Mouse (Mus musculus): ENCODE data around the gene Gm1113. TPM values are rescaled to one million over a fixed set of nuclear protein-coding genes. Genes with fewer than 3 reads are reported as not detected.

The Gm1113 gene
- polyA plus RNA-seq, 1 experiment = not detected

DNA sequence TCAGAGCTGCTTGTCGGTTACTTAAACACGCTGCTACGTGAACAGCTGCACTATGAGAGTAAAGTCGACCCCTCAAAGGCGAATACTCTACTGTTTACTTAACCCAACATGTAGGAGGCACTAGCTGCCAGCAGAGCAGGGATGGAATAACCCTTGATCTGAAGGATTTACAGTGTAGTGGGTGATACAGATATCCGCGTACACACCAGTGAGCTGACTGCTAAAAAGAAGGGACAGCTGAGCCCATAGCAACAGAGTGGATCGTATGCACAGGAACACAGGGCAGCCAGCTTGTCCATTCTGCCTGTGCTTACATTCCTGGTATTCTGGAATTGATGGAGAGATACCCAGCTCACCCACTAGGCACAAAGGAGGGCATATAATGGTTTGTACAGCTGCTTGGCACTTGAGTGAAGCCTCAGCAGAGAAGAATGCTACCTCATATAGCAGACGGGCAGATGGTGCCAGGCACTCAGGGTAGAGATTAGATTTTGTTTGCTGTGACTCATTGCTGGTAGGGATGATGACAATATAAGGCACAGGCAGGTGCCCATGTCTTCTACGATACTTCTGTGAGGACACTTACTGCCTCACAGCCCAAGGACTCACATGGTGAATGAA is 43.9 kb downstream of the Gm1113 start:
- Histone ChIP-seq H3K27ac (replicated peaks; ENCODE audit: low read depth, low read length) (no peak overlapping the region), H3K4me3 (ENCODE audit: insufficient read depth, low read depth, low read length) (no peak overlapping the region)

DNA sequence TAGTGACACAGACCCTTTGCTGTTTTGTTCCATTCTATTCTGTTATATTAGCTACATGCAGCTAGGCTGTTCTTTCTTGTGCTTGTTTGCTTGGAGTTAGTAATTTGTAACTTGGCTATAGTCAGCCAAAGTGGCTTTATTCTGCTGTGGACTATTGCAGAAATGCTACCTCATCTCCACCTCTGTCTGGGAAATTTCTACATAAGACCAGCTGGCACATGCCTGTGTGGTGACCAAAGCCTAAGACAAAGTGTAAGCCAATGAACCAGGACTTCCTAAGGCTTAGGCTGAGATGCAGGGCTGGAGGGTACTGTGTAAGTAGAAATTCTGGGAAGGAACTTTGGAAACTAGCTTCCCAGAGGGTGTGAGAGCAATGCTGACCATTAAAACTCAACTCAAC is 49.2 kb downstream of the Gm1113 start:
- H3K4me1 ChIP-seq (ENCODE audit: control insufficient read depth, insufficient read depth, insufficient read length, low read length) = no peaks in the 10 kb centered on the region
- H3K4me3 ChIP-seq (ENCODE audit: insufficient read depth, low read depth, low read length) = no peak overlapping the region
- no peak overlapping the region for H3K27ac ChIP-seq (replicated peaks; ENCODE audit: low read depth, low read length)

More for the DNA sequence above, 43.9 kb downstream of the Gm1113 start:
- H3K4me1 ChIP-seq (ENCODE audit: control insufficient read depth, insufficient read depth, insufficient read length, low read length) = no peaks in the 10 kb centered on the region

DNA sequence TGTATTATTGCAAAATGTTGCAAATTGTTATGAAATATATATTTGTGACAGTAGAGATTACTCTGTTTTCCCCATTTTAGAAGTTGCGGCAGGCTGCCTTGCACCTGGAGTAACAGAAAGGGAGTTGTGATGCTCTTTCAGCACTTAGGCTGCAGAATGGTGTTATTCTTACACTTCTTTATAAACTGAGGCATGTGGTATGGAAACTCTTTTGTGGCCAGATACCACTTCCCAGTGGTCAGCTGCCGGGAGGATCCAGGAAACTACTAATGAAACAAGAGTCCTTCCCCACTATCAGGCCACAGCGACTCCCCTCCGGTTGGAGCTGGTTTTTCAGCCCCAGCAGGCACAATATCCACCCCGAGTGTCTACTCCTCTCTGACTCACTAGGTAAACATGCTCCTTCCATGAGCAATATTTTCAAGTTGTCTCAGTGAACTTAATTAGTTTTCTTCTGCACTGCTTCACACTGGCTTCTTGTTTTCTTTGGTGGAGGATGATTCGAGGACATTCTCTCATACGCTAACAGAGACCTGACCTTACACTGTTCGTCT is 50.7 kb downstream of the Gm1113 start:
- Histone ChIP-seq H3K4me3 (ENCODE audit: insufficient read depth, low read depth, low read length) (no peak overlapping the region), H3K27ac (replicated peaks; ENCODE audit: low read depth, low read length) (no peak overlapping the region), H3K4me1 (ENCODE audit: control insufficient read depth, insufficient read depth, insufficient read length, low read length) (no peaks in the 10 kb centered on the region)

DNA sequence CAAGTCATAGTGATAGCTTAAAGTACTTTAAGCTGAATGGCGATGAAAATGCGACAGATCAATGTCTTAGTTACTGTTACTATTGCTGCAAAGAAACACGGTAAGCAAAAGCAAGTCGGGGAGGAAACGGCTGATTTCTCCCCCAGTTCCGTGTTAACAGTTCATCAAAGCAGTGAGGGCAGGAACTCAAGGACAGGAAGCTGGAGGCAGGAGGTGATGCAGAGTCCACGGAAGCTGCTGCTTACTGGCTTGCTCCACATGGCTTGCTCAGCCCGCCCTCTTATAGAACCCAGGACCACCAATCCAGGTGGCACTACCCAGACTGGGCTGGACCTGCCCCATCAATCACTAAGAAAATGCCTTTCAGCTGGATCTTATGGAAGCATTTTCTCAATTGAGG is 58.5 kb downstream of the Gm1113 start:
- Histone ChIP-seq H3K4me1 (ENCODE audit: control insufficient read depth, insufficient read depth, insufficient read length, low read length) (no peaks in the 10 kb centered on the region), H3K4me3 (ENCODE audit: insufficient read depth, low read depth, low read length) (no peak overlapping the region), H3K27ac (replicated peaks; ENCODE audit: low read depth, low read length) (no peak overlapping the region)

Other genes starting within 250 kb of the Gm1113 start
- gene Cdon, start 97.1 kb downstream of the Gm1113 start, polyA plus RNA-seq (2012; ENCODE audit: insufficient read depth, insufficient read length, missing spikeins) = 3.8 and 10.9 TPM in 2 replicates
- gene Ddx25, start 40.3 kb upstream of the Gm1113 start, polyA plus RNA-seq (2012; ENCODE audit: insufficient read depth, insufficient read length, missing spikeins) = not detected in 2 replicates
- 4.4 and 7.6 TPM in 2 replicates for gene Pus3, start 40.3 kb upstream of the Gm1113 start, polyA plus RNA-seq (2012; ENCODE audit: insufficient read depth, insufficient read length, missing spikeins)
- not detected in 2 replicates for gene Pate2, start 52.0 kb upstream of the Gm1113 start, polyA plus RNA-seq (2012; ENCODE audit: insufficient read depth, insufficient read length, missing spikeins)
- gene Hyls1, start 52.1 kb upstream of the Gm1113 start, polyA plus RNA-seq (2012; ENCODE audit: insufficient read depth, insufficient read length, missing spikeins) = 2.0 and 6.2 TPM in 2 replicates
- gene Pate4, start 93.7 kb upstream of the Gm1113 start, polyA plus RNA-seq (2012; ENCODE audit: insufficient read depth, insufficient read length, missing spikeins) = not detected in 2 replicates
- gene Pate3, start 129.9 kb upstream of the Gm1113 start, polyA plus RNA-seq (2012; ENCODE audit: insufficient read depth, insufficient read length, missing spikeins) = not detected in 2 replicates
- not detected in 2 replicates for gene Pate1, start 169.1 kb upstream of the Gm1113 start, polyA plus RNA-seq (2012; ENCODE audit: insufficient read depth, insufficient read length, missing spikeins)
- not detected in 2 replicates for gene Gm17677, start 222.8 kb upstream of the Gm1113 start, polyA plus RNA-seq (2012; ENCODE audit: insufficient read depth, insufficient read length, missing spikeins)

All from brown adipose tissue, adult 24 weeks (tissue).